Mouse (Mus musculus) liver, adult 2 months (tissue): ENCODE results near the gene Stam2.

ENCODE experiments used
- CTCF ChIP-seq: fragments of 200-500 bp; IDR thresholded peaks from 2 replicates; pipeline ENCODE4 v1.5.1; 2011; ENCODE audit warnings: low read depth, low read length, control low read depth
- POLR2A ChIP-seq: fragments of 200-500 bp; IDR thresholded peaks from 2 replicates; pipeline ENCODE4 v1.6.1; 2011; ENCODE audit warnings: low read length, control low read depth; ENCODE audit not compliant: insufficient read depth; ENCODE audit errors: extremely low read depth

- TF ChIP-seq CTCF (no peak), POLR2A (no peak)
Measured at GRCm38 (mm10) chr2:52730891-52731290, 11.2 kb downstream of the Stam2 start.
